Mouse (Mus musculus) embryonic facial prominence, embryonic 12.5 days (tissue): ENCODE measurements at regions not wholly inside any gene's neighbourhood (a gene's known extent, or its start where the extent isn't known, plus 50 kb on each side); places are given as distances from the start of the nearest gene placed in this dataset.

Source experiments
- ATAC-seq: fragments of 200-750 bp; cut with Nextera tagmentation; 2 replicates; pipeline ENCODE4 v1.8.0; 2017; ENCODE audit not compliant: insufficient number of reproducible peaks, insufficient read depth, low FRiP score, low TSS enrichment
- H3K27ac ChIP-seq: fragments of 300-500 bp; sonication (generic); 2 replicates; pipeline ENCODE4 v1.5.1; 2016; ENCODE audit warnings: mild to moderate bottlenecking
- H3K27me3 ChIP-seq: fragments of 300-500 bp; sonication (generic); 2 replicates; pipeline ENCODE4 v1.6.1; 2016; ENCODE audit warnings: mild to moderate bottlenecking, moderate library complexity
- H3K36me3 ChIP-seq: fragments of 300-500 bp; sonication (generic); 2 replicates; pipeline ENCODE4 v1.6.1; 2016; ENCODE audit warnings: mild to moderate bottlenecking
- H3K4me1 ChIP-seq: fragments of 300-500 bp; sonication (generic); 2 replicates; pipeline ENCODE4 v1.6.1; 2016
- H3K4me2 ChIP-seq: fragments of 300-500 bp; sonication (generic); replicated peaks from 2 replicates; pipeline ENCODE4 v1.6.1; 2016; ENCODE audit warnings: mild to moderate bottlenecking, moderate library complexity
- H3K4me3 ChIP-seq: fragments of 300-500 bp; sonication (generic); 2 replicates; pipeline ENCODE4 v1.5.1; 2016; ENCODE audit warnings: mild to moderate bottlenecking
- H3K9ac ChIP-seq: fragments of 300-500 bp; sonication (generic); 2 replicates; pipeline ENCODE4 v1.6.1; 2016; ENCODE audit warnings: mild to moderate bottlenecking, moderate library complexity
- H3K9me3 ChIP-seq: fragments of 300-500 bp; sonication (generic); 2 replicates; pipeline ENCODE4 v1.6.1; 2016; ENCODE audit warnings: mild to moderate bottlenecking, moderate library complexity
- WGBS: fragments of 180-500 bp; shearing (Covaris S2); methylation state at CpG from one replicate; pipeline ENCODE4 v1.1.7; 2016; 5-methylcytosine and 5-hydroxymethylcytosine counted together

- H3K4me1 ChIP-seq: 0 out of 2 replicates have a peak, but pooled peaks cover 6% of the 10 kb centered on the region
- no peaks in the 10 kb centered on the region for H3K27me3 ChIP-seq
- 38% methylated on average over 2 of the region's 2 CpGs for WGBS
- H3K27ac ChIP-seq: no peak overlapping the region
- 0 out of 2 replicates have a peak, but pooled peaks cover under 1% of the 10 kb centered on the region for H3K9me3 ChIP-seq
- H3K4me2 ChIP-seq: no peak overlapping the region
- H3K4me3 ChIP-seq: no peak overlapping the region
- no peaks in the 10 kb centered on the region for H3K36me3 ChIP-seq
- no peak for ATAC-seq
- H3K9ac ChIP-seq: no peak overlapping the region
These were observed 154.3 kb upstream of the Lyplal1 start for GRCm38 (mm10) chr1:186271436-186271835.

GRCm38 (mm10) chr1:186267317-186267716 is 150.2 kb upstream of the Lyplal1 start:
- Histone ChIP-seq H3K27me3 (no peaks in the 10 kb centered on the region), H3K9me3 (0 out of 2 replicates have a peak, but pooled peaks cover 4% of the 10 kb centered on the region), H3K27ac (no peak overlapping the region), H3K4me1 (peaks cover 11% of the 10 kb centered on the region), H3K36me3 (no peaks in the 10 kb centered on the region), H3K4me2 (no peak overlapping the region), H3K4me3 (no peak overlapping the region), H3K9ac (no peak overlapping the region)
- WGBS: 46% methylated on average over 2 of the region's 2 CpGs
- ATAC-seq: no peak

GRCm38 (mm10) chr1:186264639-186265038 is 147.5 kb upstream of the Lyplal1 start:
- no peak overlapping the region for H3K4me3 ChIP-seq
- H3K4me1 ChIP-seq: peaks cover 15% of the 10 kb centered on the region
- ATAC-seq: no peak
- H3K27ac ChIP-seq: peak overlapping the region; percentile 17; the same call in 1 of the 2 replicates
- no peaks in the 10 kb centered on the region for H3K27me3 ChIP-seq
- H3K9ac ChIP-seq: no peak overlapping the region
- no peaks in the 10 kb centered on the region for H3K36me3 ChIP-seq
- 0 out of 2 replicates have a peak, but pooled peaks cover 4% of the 10 kb centered on the region for H3K9me3 ChIP-seq
- WGBS: 60% methylated on average over 3 of the region's 3 CpGs
- no peak overlapping the region for H3K4me2 ChIP-seq

- Histone ChIP-seq H3K27ac (no peak overlapping the region), H3K4me2 (no peak overlapping the region), H3K9me3 (0 out of 2 replicates have a peak, but pooled peaks cover 4% of the 10 kb centered on the region), H3K9ac (no peak overlapping the region), H3K4me3 (no peak overlapping the region), H3K36me3 (no peaks in the 10 kb centered on the region), H3K27me3 (no peaks in the 10 kb centered on the region), H3K4me1 (peaks cover 15% of the 10 kb centered on the region)
- no peak for ATAC-seq
- WGBS: 75% methylated on average over 7 of the region's 7 CpGs
These were observed 146.8 kb upstream of the Lyplal1 start for GRCm38 (mm10) chr1:186263955-186264354.

GRCm38 (mm10) chr1:186263196-186263595 is 146.1 kb upstream of the Lyplal1 start:
- 71% methylated on average over 3 of the region's 3 CpGs for WGBS
- H3K4me2 ChIP-seq: no peak overlapping the region

GRCm38 (mm10) chr1:186262040-186262439 is 144.9 kb upstream of the Lyplal1 start:
- Histone ChIP-seq H3K9me3 (0 out of 2 replicates have a peak, but pooled peaks cover 4% of the 10 kb centered on the region), H3K4me2 (no peak overlapping the region), H3K27me3 (no peaks in the 10 kb centered on the region), H3K27ac (no peak overlapping the region), H3K4me1 (peaks cover 24% of the 10 kb centered on the region), H3K9ac (no peak overlapping the region), H3K4me3 (no peak overlapping the region), H3K36me3 (no peaks in the 10 kb centered on the region)
- WGBS: 69% methylated on average over 6 of the region's 6 CpGs
- ATAC-seq: no peak

More at GRCm38 (mm10) chr1:186263196-186263595, 146.1 kb upstream of the Lyplal1 start:
- Histone ChIP-seq H3K4me1 (peaks cover 18% of the 10 kb centered on the region), H3K9me3 (0 out of 2 replicates have a peak, but pooled peaks cover 4% of the 10 kb centered on the region), H3K27ac (no peak overlapping the region), H3K9ac (no peak overlapping the region), H3K4me3 (no peak overlapping the region), H3K27me3 (no peaks in the 10 kb centered on the region), H3K36me3 (no peaks in the 10 kb centered on the region)
- no peak for ATAC-seq

- 0 out of 2 replicates have a peak overlapping the region, but pooled peaks have one; percentile 20 for H3K27ac ChIP-seq
- ATAC-seq: no peak
These were observed 144.3 kb upstream of the Lyplal1 start for GRCm38 (mm10) chr1:186261326-186261833.

GRCm38 (mm10) chr1:186257611-186258010 is 140.5 kb upstream of the Lyplal1 start:
- Histone ChIP-seq H3K4me3 (no peak overlapping the region), H3K4me1 (peaks cover 43% of the 10 kb centered on the region), H3K36me3 (no peaks in the 10 kb centered on the region), H3K27me3 (no peaks in the 10 kb centered on the region), H3K9ac (no peak overlapping the region), H3K27ac (peak overlapping the region; percentile 60; the same call in 1 of the 2 replicates), H3K4me2 (no peak overlapping the region), H3K9me3 (no peaks in the 10 kb centered on the region)
- no peak for ATAC-seq
- 14% methylated on average over 1 of the region's 1 CpGs for WGBS

More at GRCm38 (mm10) chr1:186261326-186261833, 144.3 kb upstream of the Lyplal1 start:
- Histone ChIP-seq H3K4me3 (no peak overlapping the region), H3K4me1 (peaks cover 31% of the 10 kb centered on the region), H3K9me3 (0 out of 2 replicates have a peak, but pooled peaks cover 3% of the 10 kb centered on the region), H3K36me3 (no peaks in the 10 kb centered on the region), H3K9ac (no peak overlapping the region), H3K27me3 (no peaks in the 10 kb centered on the region), H3K4me2 (no peak overlapping the region)
- 42% methylated on average over 4 of the region's 4 CpGs for WGBS

- H3K4me3 ChIP-seq: no peak overlapping the region
- no peak overlapping the region for H3K4me2 ChIP-seq
- no peak overlapping the region for H3K27ac ChIP-seq
- H3K36me3 ChIP-seq: no peaks in the 10 kb centered on the region
- H3K9me3 ChIP-seq: no peaks in the 10 kb centered on the region
- no peak for ATAC-seq
- peaks cover 38% of the 10 kb centered on the region for H3K4me1 ChIP-seq
- 57% methylated on average over 8 of the region's 8 CpGs for WGBS
- no peak overlapping the region for H3K9ac ChIP-seq
- no peaks in the 10 kb centered on the region for H3K27me3 ChIP-seq
These were observed 138.5 kb upstream of the Lyplal1 start for GRCm38 (mm10) chr1:186255476-186256080.

- Histone ChIP-seq H3K4me2 (no peak overlapping the region), H3K4me3 (no peak overlapping the region), H3K9me3 (no peaks in the 10 kb centered on the region), H3K27ac (no peak overlapping the region), H3K9ac (no peak overlapping the region), H3K36me3 (no peaks in the 10 kb centered on the region), H3K4me1 (peaks cover 43% of the 10 kb centered on the region), H3K27me3 (no peaks in the 10 kb centered on the region)
- WGBS: 55% methylated on average over 3 of the region's 3 CpGs
- no peak for ATAC-seq
These were observed 137.4 kb upstream of the Lyplal1 start for GRCm38 (mm10) chr1:186254500-186254899.

GRCm38 (mm10) chr1:186252551-186252950 is 135.4 kb upstream of the Lyplal1 start:
- Histone ChIP-seq H3K9me3 (no peaks in the 10 kb centered on the region), H3K27ac (no peak overlapping the region), H3K27me3 (no peaks in the 10 kb centered on the region), H3K4me1 (peaks cover 36% of the 10 kb centered on the region), H3K36me3 (no peaks in the 10 kb centered on the region), H3K4me2 (no peak overlapping the region), H3K4me3 (no peak overlapping the region), H3K9ac (no peak overlapping the region)
- ATAC-seq: no peak
- 72% methylated on average over 4 of the region's 4 CpGs for WGBS

GRCm38 (mm10) chr1:186250316-186250715 is 133.2 kb upstream of the Lyplal1 start:
- Histone ChIP-seq H3K4me2 (no peak overlapping the region), H3K36me3 (no peaks in the 10 kb centered on the region), H3K27ac (no peak overlapping the region), H3K9me3 (no peaks in the 10 kb centered on the region), H3K9ac (no peak overlapping the region), H3K4me1 (peaks cover 17% of the 10 kb centered on the region; the same call in 1 of the 2 replicates), H3K27me3 (no peaks in the 10 kb centered on the region), H3K4me3 (no peak overlapping the region)
- no peak; the same call in 1 of the 2 replicates for ATAC-seq
- 29% methylated on average over 4 of the region's 4 CpGs for WGBS
